Mouse (Mus musculus) liver, adult 2 months (tissue): Measurements from ENCODE around the gene H2afy. TPM values are rescaled to one million over a fixed set of nuclear protein-coding genes. Genes with fewer than 3 reads are reported as not detected.

Source experiments
- DNase-seq: peaks from one replicate; pipeline ENCODE4 v3.0.0-alpha.2; 2011; ENCODE audit warnings: low read depth, low spot score; ENCODE audit errors: extremely low read depth
- H3K27ac ChIP-seq: fragments of 200-500 bp; replicated peaks from 2 replicates; pipeline ENCODE4 v1.5.1; 2012; ENCODE audit warnings: low read depth, mild to moderate bottlenecking, control low read depth, inconsistent platforms, low read length; ENCODE audit not compliant: insufficient read depth
- H3K27me3 ChIP-seq: fragments of 200-500 bp; 2 replicates; pipeline ENCODE4 v1.6.1; 2012; ENCODE audit warnings: mild to moderate bottlenecking, moderate library complexity, low read length, inconsistent platforms; ENCODE audit not compliant: control insufficient read depth, insufficient read depth
- H3K36me3 ChIP-seq: fragments of 200-500 bp; 2 replicates; pipeline ENCODE4 v1.6.1; 2012; ENCODE audit warnings: low read length, inconsistent platforms; ENCODE audit not compliant: control insufficient read depth, insufficient read depth
- H3K4me1 ChIP-seq: fragments of 200-500 bp; 2 replicates; pipeline ENCODE4 v1.6.1; 2011; ENCODE audit warnings: low read length; ENCODE audit not compliant: control insufficient read depth, insufficient read depth
- H3K4me3 ChIP-seq: fragments of 200-500 bp; 2 replicates; pipeline ENCODE4 v1.5.1; 2011; ENCODE audit warnings: low read depth, mild to moderate bottlenecking, control low read depth, low read length, moderate library complexity; ENCODE audit not compliant: insufficient read depth
- H3K79me2 ChIP-seq: fragments of 200-500 bp; 2 replicates; pipeline ENCODE4 v1.6.1; 2012; ENCODE audit warnings: inconsistent platforms, mild to moderate bottlenecking, low read length, moderate library complexity; ENCODE audit not compliant: control insufficient read depth, insufficient read depth
- H3K9ac ChIP-seq: fragments of 200-500 bp; 2 replicates; pipeline ENCODE4 v1.6.1; 2012; ENCODE audit warnings: low read depth, mild to moderate bottlenecking, control low read depth, inconsistent platforms, low read length
- CTCF ChIP-seq: fragments of 200-500 bp; IDR thresholded peaks from 2 replicates; pipeline ENCODE4 v1.5.1; 2011; ENCODE audit warnings: low read depth, low read length, control low read depth
- POLR2A ChIP-seq: fragments of 200-500 bp; IDR thresholded peaks from 2 replicates; pipeline ENCODE4 v1.6.1; 2011; ENCODE audit warnings: low read length, control low read depth; ENCODE audit not compliant: insufficient read depth; ENCODE audit errors: extremely low read depth
- WGBS: fragments of 180-500 bp; shearing (Covaris S2); methylation state at CpG from one replicate; pipeline ENCODE4 v1.1.7; 2018; 5-methylcytosine and 5-hydroxymethylcytosine counted together
- polyA plus RNA-seq: library from polyadenylated mRNA; depleted of rRNA; stranded (reverse); fragments of >200 nt; gene quantifications from 2 replicates; pipeline ENCODE4 v1.2.3, GENCODE M21; 2012
- total RNA-seq: library from RNA; depleted of rRNA; stranded (reverse); fragments of >200 nt; gene quantifications from 2 replicates; pipeline ENCODE4 v1.2.3, GENCODE M21; 2014

Gene H2afy
- total and polyA plus RNA-seq, 2 experiments, result 52.7 to 65.9 TPM

GRCm38 (mm10) chr13:56152773-56153460 is 16.8 kb upstream of the H2afy start:
- Histone ChIP-seq H3K9ac (no peak overlapping the region), H3K79me2 (no peaks in the 10 kb centered on the region), H3K4me3 (no peak overlapping the region), H3K27ac (no peak overlapping the region), H3K27me3 (no peaks in the 10 kb centered on the region), H3K36me3 (no peaks in the 10 kb centered on the region), H3K4me1 (no peaks in the 10 kb centered on the region)
- 50% methylated on average over 7 of the region's 7 CpGs for WGBS
- TF ChIP-seq POLR2A (no peak), CTCF (no peak)
- no peak for DNase-seq

- Histone ChIP-seq H3K4me3 (no peak overlapping the region), H3K9ac (no peak overlapping the region), H3K36me3 (no peaks in the 10 kb centered on the region), H3K4me1 (no peaks in the 10 kb centered on the region), H3K79me2 (no peaks in the 10 kb centered on the region), H3K27me3 (no peaks in the 10 kb centered on the region), H3K27ac (no peak overlapping the region)
- peak; percentile 50 for DNase-seq
- no peak for TF ChIP-seq POLR2A
- peak; percentile 46; the same call in 1 of the 2 replicates for TF ChIP-seq CTCF
- WGBS, result 45% methylated on average over 22 of the region's 22 CpGs
Measured at GRCm38 (mm10) chr13:56151404-56152226, 15.5 kb upstream of the H2afy start.

- Histone ChIP-seq H3K4me1 (no peaks in the 10 kb centered on the region), H3K36me3 (no peaks in the 10 kb centered on the region), H3K27ac (no peak overlapping the region), H3K27me3 (no peaks in the 10 kb centered on the region), H3K79me2 (no peaks in the 10 kb centered on the region), H3K9ac (no peak overlapping the region), H3K4me3 (no peak overlapping the region)
- TF ChIP-seq POLR2A (no peak), CTCF (peak; percentile 38)
- no peak for DNase-seq
- WGBS, result 57% methylated on average over 3 of the region's 3 CpGs
Measured at GRCm38 (mm10) chr13:56145523-56145922, 9.4 kb upstream of the H2afy start.

- Histone ChIP-seq H3K36me3 (no peaks in the 10 kb centered on the region), H3K9ac (no peak overlapping the region), H3K27ac (no peak overlapping the region), H3K4me3 (no peak overlapping the region), H3K27me3 (no peaks in the 10 kb centered on the region), H3K4me1 (no peaks in the 10 kb centered on the region), H3K79me2 (no peaks in the 10 kb centered on the region)
- WGBS, result 83% methylated on average over 2 of the region's 2 CpGs
- no peak for DNase-seq
- TF ChIP-seq POLR2A, result no peak
- TF ChIP-seq CTCF, result no peak
Measured at GRCm38 (mm10) chr13:56144021-56144420, 7.9 kb upstream of the H2afy start.

- no peaks in the 10 kb centered on the region for H3K4me1 ChIP-seq
- 72% methylated on average over 7 of the region's 7 CpGs for WGBS
- H3K79me2 ChIP-seq, result no peaks in the 10 kb centered on the region
- H3K9ac ChIP-seq, result no peak overlapping the region
- no peak for DNase-seq
- no peaks in the 10 kb centered on the region for H3K27me3 ChIP-seq
- no peak overlapping the region for H3K27ac ChIP-seq
- H3K36me3 ChIP-seq, result no peaks in the 10 kb centered on the region
- TF ChIP-seq POLR2A (no peak), CTCF (no peak)
- H3K4me3 ChIP-seq, result no peak overlapping the region
Measured at GRCm38 (mm10) chr13:56143151-56143513, 7.0 kb upstream of the H2afy start.
